Mouse (Mus musculus) retina, adult 2 months (tissue): Measurements from ENCODE around the gene Ifna2.
A peak's percentile ranks its signal among the peaks of the same experiment; 100 is the strongest.

Experiments used
- DNase-seq: peaks from one replicate; pipeline ENCODE4 v3.0.0-alpha.2; 2012; ENCODE audit warnings: low read depth, low spot score

The Ifna2 gene

DNA sequence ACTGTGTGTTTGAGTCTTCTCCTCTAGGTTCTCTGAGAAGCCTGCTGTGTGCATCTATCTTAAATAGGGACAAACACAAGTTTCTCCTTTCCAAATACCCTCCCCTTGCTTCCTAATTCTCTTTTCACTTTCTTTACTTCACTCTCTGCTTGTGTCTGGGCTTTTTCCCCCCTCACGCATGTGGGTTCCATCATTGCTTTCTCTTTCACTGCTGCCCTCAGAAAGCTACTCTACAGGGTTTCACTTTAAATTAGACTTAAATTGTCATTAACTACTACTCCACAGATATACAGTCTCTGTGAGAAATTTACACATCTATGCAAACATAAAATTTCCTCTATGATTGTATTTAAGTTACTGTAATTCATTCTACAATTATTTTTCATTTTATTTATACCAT is at the start of gene Ifna2:
TSS of gene Ifna2 (minus strand) at position 101 of the 400 bp plus-strand sequence.
- DNase-seq = no peak

DNA sequence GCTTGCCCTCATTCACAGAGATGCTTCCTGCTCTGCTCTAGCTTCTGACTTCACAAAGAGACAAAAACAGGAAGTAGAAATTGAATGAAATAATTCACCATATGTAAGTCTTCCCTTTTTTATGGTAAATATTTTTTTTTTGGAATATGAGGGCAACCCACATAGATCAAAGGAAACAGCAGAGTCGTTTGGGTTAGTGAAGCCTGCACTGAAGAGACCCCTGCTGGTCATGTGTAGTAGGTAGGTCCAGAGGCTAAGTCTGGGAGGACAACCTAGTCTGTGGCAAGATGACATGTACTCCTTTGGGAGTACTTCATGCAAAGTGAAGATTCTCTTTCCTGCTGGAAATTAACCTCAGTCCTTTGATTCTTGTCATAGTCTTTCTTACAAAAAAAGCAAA is 43.6 kb upstream of the Ifna2 start:
- DNase-seq = no peak

DNA sequence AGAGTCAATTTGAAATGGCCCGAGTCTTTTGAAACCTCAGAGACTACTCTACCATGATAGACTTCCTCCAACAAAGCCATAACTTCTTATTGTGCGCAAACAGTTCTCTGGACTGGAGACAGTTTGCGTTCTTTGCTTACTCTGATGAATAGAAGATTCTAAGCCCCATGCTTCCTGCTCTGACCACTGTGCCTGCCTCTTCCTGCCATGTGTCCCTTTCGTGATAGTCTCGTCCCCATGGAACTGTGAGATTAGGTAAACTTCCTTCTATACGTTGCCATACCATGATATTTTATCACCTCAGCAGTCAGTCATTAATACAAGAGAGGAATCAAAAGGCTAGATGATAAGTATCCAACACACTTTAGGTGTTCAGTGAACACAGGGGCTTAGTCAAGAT is 43.0 kb upstream of the Ifna2 start:
- no peak for DNase-seq

DNA sequence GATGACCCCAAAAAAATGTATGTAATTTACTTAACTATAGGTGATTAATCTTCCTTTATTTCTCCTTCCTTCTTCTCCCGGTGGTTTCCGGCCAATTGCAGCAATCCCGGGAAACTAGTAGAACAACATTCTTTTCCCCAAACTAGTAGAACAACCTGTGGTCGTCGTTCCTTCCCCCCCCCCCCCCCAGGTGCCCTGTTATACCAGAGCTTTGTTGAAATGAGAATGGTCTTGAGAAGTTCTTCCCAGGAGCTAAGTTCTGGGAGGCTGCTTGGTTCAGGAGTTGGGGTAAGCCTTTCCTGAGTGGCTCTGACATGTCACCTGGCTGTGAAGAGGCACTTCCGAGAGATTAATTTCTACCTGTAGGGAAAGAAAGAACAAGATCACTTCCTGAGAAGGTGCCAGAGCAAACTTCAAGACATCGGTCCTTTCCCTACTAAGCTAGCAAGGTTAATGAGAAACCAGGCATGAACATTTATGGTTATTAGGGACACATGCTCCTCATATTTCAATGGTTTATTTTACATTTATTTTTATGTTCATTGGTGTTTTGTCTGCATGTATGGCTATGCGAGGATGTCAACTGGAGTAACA is 39.9 kb upstream of the Ifna2 start:
- no peak for DNase-seq

DNA sequence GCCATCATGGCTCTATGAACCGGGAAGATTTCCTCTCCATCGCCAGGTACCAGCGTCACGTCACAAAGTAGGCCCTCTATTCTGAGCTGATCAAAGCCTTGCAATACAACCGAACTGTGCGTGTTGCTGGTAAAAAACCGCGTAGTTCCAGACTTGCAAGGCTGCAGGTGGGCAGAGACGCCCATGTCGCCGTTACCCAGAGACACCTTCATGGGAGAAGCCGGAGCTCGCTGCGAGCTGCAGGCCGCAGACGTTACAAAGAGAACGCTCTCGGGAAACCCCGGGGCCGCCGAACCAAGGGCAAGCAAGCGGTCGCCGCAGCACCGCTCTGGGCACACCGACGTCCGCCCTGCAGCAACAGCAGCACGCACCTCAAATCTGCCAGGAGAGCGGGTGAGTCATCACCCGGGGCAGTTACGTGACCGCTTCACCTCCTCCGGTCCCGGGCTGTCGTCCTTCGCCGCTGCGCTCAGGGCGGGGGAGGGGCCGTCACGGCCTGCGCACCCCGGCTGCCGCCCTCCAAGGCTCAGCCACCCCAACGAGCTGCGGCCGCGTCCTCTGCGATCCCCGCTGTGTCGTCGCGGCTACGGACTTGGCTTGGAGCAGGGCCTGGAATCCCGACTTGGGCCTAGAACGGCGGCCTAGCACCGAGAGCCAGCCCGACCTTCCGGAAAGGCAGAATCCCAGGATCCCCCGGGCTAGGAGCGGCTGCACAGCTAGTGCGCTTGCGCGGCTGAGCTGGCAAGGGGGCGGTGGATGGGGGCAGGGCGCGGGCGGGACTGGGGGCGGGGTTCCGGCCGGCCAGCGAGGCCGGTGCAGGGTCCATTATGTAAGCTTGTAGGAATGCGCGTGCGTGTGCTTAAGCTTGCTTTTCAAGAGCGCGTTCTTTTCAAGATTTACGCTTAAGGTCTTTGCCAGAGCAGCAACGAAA is 38.3 kb upstream of the Ifna2 start, which contains the start of the genes Gm26566 and Klhl9:
TSS of gene Gm26566 (plus strand) at position 15 of the 931 bp plus-strand sequence.
TSS of gene Klhl9 (minus strand) at position 675 of the 931 bp plus-strand sequence.
- DNase-seq = peak; percentile 87

DNA sequence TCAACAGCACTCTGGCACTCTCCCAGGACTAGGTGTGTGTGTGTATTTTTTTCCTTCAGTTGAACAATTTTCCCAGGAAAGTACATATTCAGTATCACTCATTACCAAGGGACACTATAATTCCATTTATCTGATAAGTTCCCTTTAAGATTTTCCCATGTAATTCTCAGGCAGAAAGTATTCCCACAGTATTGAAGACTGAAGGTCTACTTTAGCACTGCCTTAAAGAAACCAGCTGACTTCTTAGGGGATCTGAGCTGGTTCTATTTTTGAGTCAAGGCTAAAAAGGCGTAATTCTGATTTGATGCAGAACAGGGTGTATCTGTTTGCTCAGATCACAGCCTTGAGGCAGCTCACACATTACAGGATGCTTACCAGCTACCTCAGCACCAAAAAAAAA is 35.0 kb upstream of the Ifna2 start:
- no peak for DNase-seq

DNA sequence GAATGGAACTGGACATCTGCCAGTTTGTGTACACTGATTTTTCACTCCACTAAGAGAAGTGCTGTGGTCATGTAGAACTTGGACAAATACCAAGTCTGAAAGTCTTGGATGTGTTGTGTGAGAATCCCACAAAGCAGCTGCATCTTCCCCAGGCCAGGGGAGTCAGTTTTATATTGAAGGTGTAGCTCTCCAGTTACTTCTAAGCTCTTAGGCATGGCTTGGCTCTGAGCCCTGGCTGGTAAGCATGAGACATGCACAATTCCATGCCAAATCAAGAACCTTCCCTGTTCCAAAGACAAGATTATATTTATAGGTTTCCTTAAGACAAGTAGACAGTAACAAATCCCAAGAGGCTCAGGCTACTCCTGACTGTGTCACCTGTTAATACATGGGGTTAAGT is 31.3 kb upstream of the Ifna2 start:
- no peak for DNase-seq

DNA sequence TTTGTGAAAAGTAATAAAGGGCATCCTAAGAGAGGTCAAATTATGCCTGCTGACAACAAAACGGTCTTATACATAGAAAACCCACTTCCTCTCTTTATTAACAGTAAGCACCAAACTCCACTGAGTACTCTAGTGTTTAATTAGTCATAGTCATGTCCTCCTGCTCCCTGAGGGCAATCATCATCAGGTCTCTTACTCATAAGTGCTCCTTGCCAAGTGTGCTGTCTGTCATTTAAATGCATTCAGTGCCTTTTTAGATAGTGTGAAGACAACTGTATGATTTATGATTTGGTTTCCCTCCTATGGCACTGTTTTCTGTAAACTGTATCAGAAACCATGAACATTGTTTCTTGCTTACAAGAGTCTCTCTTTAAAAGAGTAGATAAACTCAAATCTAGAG is 30.6 kb upstream of the Ifna2 start:
- no peak for DNase-seq

DNA sequence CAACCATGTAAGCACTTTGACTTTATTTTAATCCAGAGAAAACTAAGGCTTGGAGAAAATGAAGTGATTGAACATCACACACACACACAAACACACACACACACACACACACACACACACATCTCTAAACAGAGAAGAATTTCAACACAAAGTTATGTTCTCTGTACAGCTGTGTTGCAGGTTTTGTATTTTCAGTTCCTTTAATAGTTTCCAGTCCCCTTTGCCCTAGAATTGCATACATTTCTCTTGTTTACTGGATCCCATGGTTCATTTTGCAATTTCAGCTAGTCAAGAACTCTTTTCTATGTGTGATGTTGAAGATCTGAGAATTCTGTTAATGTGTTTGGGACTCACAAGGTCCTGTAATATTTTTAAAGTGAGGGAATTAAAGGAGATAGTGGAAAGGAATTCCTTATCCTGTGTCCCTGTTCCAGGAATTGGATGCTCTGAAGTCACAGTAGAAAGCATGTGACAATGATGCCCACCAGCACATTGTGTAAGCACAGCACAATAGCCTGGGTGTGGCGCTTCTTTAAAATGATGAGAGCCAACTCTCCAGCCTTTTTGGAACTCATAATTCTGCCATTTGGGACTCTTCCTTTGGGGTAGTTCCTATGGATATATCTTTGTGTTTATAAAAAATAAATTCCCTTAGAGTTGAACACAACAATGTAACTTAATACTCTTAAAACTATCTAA is 23.6 kb upstream of the Ifna2 start:
- DNase-seq = no peak

DNA sequence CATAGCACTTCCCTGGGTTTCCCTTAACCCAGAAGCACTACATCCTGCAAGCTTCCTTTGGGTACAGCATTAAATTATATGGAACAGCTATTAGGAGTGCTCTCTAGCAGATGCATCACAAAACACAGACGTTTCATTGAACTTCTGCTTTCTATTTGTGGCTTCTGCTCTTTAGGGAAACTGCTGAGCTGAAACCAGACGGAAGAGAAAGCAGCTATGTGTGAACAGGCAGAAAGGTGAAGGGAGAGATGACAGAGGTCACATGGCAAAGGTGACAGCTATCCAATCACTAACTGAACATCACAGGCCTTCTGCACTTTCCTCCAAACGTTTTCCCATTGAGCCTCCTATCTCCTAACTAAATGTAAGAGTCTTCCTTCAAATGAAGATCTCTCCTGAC is 22.2 kb upstream of the Ifna2 start:
- DNase-seq = no peak

DNA sequence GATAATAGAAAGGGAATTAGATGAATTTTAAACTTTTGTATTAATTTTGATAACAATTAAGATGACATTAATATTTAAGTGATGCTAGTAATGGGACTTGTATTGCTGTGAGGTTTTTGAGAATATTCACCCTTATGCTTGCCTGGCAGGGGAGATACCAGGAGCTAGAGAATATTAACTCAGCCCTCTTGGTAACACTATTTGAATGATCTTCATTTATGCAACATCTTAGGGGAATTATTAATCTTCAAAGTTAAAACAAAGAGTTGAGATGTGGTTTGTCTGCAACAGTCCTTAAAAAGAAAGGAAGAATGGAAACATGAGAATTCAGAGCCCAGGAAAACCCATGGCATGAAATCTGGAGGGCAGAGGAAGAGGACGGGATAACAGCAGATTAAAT is 15.6 kb upstream of the Ifna2 start:
- DNase-seq = no peak

DNA sequence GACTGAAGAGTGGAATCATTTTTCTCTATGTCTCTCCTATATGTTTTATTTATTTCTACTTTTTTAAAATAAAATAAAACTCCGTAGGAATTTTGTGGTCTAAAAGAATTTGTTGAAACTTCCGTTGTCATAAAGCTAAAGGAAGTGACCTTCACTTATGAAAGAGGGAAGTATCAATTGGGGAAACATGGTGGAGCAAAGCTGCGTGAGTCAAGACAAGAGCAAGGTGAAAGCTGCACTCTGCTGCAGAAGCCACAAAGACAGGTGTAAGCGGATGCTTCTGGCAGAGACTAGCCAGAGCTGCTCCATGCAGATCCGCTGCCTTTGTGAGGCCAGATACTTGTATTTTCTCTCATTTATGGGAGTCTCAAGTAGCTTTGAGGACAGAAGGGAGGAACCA is 15.1 kb upstream of the Ifna2 start:
- no peak for DNase-seq

DNA sequence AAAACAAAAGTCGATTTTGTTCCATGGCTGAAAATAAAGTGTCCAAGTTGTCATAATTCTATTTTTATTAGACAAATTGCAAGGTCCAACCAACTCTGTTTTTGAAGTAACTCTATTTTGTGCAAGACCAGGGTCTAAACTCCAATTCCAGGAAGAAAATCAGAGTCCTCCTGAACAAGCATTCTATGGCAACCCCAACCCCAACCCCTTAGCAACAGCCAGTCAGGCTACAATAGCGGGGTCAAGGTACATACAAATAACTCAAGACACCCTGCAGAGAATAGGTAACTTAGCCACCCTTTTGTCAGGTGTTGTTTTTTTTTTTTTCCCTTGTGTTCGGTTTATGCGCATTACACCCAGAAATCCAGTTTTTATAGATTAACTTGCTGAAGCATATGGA is 14.0 kb upstream of the Ifna2 start:
- DNase-seq = no peak

DNA sequence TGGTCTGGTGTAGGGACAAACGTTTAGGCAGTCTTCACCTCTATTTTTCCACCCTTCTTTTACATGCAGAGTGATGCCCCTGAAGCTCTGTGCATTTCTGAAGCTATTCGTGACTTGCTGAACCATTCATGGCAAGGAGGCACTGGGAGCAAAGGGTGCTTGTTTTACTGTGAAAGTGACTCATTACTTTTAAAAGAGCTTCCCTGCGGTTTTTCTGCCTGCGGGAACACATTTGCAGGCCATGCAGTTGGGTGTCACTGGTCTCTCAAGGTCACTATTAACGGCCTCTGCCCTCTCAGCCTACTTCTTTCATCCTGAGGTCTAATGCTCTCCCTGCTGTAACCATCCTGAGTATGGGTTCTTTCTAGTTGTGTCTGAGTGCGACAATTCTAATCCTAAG is 13.4 kb upstream of the Ifna2 start:
- no peak for DNase-seq

DNA sequence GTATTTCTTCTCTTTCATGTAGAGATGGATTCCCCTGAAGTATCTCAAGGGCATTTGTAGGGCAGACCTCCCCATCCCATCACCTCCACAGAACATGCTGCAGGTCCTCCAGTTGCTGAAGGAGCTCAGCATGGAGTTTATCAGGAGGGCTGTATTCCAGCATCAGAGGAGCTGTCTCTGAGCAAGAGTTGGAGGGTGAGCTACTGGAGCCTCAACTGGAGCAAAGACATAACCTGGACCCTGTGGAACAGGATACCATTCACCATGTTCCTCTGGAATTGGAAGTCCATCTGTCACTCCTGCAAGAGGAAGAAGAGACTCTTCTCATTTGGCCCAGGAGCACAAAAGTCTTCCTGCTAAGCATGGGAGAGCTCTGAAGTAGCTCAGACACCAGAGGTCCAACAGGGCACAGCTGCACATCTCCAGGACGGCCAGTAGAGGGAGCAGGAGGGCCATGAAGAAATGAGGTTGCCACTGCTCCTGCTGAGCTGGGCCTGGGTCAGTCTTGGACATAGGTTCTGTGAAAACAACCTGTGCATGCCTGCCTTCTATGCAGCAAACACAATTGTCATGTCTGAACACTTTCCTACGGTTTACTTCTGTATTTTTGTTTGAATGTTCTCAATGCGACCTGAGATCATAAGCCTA is 12.6 kb upstream of the Ifna2 start:
- DNase-seq = peak; percentile 43

DNA sequence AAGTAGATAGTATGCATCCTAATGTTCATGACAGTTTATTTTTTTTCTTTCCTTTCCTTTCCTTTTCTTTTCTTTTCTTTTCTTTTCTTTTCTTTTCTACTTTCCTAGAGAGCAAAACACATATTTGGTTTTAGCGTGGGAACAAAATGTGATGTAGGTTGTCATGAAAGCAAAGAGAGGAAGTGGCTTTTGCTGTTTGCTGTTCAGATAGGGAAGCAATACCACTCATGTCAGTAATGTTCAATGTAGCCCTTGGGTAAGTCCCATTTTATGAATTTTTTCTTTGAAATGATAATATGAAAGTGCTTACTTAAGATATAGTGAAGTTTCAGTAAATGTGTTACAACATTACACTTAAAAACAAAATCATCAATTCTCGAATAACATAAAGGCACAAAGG is 9.7 kb upstream of the Ifna2 start:
- DNase-seq = no peak

DNA sequence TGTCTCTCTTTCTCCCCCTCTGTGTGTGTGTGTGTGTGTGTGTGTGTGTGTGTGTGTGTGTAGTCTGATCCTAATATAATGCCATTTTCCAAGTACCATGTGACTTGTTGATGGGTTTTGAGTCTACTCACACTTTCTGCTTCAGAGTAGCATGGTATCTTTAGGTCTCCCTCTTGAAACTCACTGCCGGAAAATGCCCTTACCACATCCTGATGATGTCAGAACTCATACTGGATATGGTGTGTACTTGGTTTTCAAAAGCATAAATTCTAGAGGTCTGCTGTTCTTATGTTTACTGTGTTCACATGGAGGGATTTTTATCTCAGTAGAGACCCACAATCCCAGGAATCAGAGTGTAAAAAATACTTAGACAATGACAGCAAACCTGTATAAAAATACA is 8.8 kb upstream of the Ifna2 start:
- DNase-seq = no peak

DNA sequence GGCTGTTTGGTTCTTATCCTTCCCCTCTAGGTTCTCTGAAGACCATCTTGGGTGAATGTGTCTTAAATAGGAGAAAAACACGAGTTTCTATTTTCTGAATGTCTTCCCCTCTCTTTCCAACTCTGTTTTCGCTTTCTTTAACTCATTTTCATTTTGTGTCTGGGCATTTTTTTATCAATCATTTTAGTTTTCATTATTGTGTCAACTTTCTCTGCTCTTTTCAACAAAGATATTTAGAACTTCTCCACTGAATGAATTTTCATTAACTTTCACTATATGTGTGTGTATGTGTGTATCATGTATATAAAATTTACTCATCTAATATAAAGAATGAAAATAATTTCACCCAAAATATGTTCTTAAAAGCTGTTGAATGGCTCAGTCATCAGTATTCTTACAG is 7.5 kb upstream of the Ifna2 start, which contains the start of gene Ifnab:
TSS of gene Ifnab (minus strand) at position 101 of the 400 bp plus-strand sequence.
- no peak for DNase-seq

DNA sequence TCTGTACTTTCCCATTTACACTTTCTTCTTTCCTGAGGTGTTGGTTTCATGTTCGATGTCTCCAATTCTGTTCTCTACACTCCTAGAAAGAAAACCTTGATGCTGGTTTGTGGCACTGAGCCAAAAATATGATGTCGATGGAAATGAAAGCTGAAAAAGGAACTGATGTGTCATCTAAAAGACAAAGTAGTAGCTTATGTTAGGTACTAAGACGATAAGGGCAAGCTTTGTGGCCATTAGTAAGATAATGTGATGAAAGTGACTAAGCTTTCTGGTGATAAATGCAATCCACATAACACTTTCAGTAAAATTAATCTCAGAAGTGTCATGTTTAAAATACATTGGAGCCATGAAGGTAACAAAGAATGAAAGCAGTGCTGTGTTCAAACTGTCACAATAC is 2.4 kb downstream of the Ifna2 start:
- DNase-seq = no peak

DNA sequence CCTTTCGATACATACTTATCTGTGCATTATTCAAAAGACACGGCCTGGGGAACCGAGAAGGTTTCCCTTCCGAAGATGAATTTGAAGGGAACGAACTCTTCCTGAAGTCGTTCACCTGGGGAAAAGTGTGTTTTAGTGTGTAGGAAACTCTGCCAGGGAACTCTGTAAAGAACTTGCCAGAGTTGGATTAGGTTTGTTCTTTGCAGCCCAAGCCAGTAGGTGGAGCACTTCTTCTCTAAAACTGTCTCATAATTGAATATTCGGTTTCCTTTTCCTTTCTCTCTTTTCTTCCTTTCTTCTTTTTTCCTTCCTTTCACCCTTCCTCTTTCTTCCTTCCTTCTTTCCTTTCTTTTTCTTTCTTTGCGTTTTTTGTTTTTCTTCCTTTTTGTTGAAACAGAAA is 3.4 kb downstream of the Ifna2 start:
- no peak for DNase-seq

DNA sequence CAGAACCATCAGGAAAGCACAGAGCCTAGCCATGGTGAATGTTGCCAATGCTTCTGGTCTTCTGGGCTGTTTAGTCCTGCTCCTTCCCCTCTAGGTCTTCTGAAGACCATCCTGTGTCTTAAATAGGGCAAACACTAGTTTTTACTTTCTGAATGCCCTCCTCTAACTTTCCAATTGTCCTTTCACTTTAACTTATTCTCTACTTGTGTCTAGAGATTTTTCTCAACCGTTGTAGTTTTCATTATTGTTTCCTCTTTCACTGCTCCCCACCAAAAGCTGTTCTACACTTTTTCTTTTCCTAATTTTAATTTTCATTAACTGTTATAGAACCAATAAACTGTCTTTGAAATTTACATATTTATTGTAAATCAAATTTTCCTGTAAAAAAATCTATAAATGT is 6.9 kb downstream of the Ifna2 start, which contains the start of gene Ifna16:
TSS of gene Ifna16 (minus strand) at position 101 of the 400 bp plus-strand sequence.
- DNase-seq = no peak

DNA sequence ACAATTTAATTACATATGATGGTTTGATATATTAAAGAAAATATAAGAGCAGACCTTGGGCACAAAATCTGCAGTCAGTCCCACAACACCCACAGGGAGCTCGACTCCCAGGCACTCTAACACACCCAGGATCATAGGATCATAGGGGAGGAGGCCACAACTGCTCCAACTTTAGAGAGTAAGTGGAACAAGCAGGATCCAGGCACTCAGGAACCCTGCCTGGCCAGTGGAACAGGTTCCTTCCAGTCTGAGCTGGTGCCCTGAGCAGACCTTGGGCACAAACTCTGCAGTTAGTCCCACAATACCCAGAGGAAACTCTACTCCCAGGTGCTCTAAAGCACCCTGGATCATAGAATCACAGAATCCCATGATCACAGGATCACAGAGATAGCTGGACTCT is 28.3 kb downstream of the Ifna2 start:
- no peak for DNase-seq
